Mouse (Mus musculus): ENCODE measurements around the gene Smim12. TPM values are rescaled to one million over a fixed set of nuclear protein-coding genes. Genes with fewer than 3 reads are reported as not detected.

Smim12 gene
- polyA plus RNA-seq, 1 experiment from 2014 or later, result 44.8 TPM

DNA sequence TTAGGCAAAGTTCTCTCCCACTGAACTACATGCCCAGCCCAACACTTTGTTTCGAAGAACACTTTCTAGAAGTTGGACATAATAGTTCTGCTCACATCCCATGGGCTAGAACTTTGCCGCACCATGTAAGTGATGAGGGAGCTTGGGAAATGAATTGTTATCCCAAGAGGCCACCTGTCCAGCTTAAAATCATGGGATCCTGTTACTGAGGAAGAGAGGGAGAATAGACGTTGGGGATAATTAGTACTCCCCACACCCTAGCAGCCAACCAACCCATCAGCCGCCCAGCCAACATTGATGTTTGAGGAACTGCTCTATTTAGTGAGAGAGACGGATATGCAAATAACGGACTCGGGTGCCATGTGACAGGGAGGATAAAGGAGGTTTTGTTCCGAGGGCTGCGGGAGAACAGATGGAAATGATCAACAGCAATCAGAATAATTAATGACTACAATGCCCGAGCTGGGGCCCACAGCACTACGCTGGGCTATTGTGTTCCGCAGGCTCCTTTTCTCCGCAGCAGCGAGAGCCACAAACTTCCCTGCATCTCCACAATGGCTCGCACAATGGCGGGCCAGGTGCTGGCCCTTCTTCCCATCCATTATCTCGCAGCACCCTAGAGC lies 16.4 kb upstream of the Smim12 start:
- H3K27me3 ChIP-seq (ENCODE audit: control insufficient read depth, insufficient read depth, low read depth, low read length), result no peaks in the 10 kb centered on the region
- no peak for ATAC-seq
- peaks cover 14% of the 10 kb centered on the region for H3K4me1 ChIP-seq (ENCODE audit: control insufficient read depth, insufficient read depth, low read length)
- no peak overlapping the region for H3K9ac ChIP-seq (ENCODE audit: low read depth, low read length)
- no peak overlapping the region for H3K4me3 ChIP-seq (ENCODE audit: low read depth, low read length)
- H3K36me3 ChIP-seq (ENCODE audit: control insufficient read depth, insufficient read depth, low read length), result no peaks in the 10 kb centered on the region
- H3K4me2 ChIP-seq (ENCODE audit: low read length), result no peak overlapping the region
- no peaks in the 10 kb centered on the region for H3K9me3 ChIP-seq (replicated peaks; ENCODE audit: control insufficient read depth, low read length, poor library complexity, severe bottlenecking)
- 12% methylated on average over 17 of the region's 17 CpGs for WGBS
- peak overlapping the region; percentile 15; the same call in 1 of the 2 replicates for H3K27ac ChIP-seq (ENCODE audit: low read length)

DNA sequence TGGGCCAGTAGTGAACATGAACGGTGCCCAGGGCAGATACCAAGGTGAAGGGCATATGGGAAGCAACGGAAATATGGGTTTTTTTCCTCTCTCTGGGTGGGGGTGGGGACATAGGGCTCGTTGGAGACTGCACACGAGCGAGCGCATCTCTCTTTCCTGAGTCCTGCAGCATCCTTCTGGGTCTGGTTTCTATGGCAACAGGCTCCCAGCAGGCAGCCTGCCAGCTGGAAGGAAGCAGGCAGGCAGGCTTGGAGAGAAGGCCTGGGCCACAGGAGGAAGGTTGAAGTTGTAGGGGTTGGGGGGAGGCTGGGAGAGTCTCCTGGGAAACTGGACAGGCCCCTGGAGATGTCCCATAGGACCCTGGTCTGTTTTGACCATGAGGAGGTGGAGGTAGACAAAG lies 11.6 kb upstream of the Smim12 start:
- WGBS, result 4% methylated on average over 6 of the region's 6 CpGs
- Histone ChIP-seq H3K4me1 (ENCODE audit: control insufficient read depth, insufficient read depth, low read length) (peaks cover 36% of the 10 kb centered on the region), H3K36me3 (ENCODE audit: control insufficient read depth, insufficient read depth, low read length) (no peaks in the 10 kb centered on the region), H3K27ac (ENCODE audit: low read length) (peak overlapping the region; percentile 91), H3K9me3 (replicated peaks; ENCODE audit: control insufficient read depth, low read length, poor library complexity, severe bottlenecking) (no peaks in the 10 kb centered on the region), H3K9ac (ENCODE audit: low read depth, low read length) (no peak overlapping the region; the same call in 1 of the 2 replicates), H3K27me3 (ENCODE audit: control insufficient read depth, insufficient read depth, low read depth, low read length) (no peaks in the 10 kb centered on the region), H3K4me2 (ENCODE audit: low read length) (peak overlapping the region; percentile 37), H3K4me3 (ENCODE audit: low read depth, low read length) (no peak overlapping the region)
- peak; percentile 83 for ATAC-seq

DNA sequence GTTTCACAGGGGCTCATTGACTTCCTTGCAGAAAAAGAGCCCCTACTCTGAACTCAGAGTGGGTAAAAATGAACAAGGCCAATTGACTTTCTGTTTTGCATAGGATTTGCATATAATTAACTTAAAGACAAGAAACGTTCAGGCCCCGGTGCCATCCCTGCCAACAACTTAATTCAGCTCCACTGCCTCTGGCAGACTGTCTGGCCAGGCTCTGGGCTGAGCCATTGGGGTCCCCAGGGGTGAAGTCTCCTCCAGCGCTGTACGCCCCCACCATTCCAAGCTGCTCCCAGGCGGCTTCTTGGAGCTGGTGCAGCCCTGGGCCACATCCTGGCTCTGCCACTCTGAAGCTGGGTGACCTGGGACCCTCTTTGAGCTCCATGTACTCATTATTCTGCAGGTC lies 11.0 kb upstream of the Smim12 start:
- Histone ChIP-seq H3K36me3 (ENCODE audit: control insufficient read depth, insufficient read depth, low read length) (no peaks in the 10 kb centered on the region), H3K4me2 (ENCODE audit: low read length) (peak overlapping the region; percentile 37), H3K9me3 (replicated peaks; ENCODE audit: control insufficient read depth, low read length, poor library complexity, severe bottlenecking) (no peaks in the 10 kb centered on the region), H3K4me3 (ENCODE audit: low read depth, low read length) (no peak overlapping the region), H3K4me1 (ENCODE audit: control insufficient read depth, insufficient read depth, low read length) (peaks cover 34% of the 10 kb centered on the region), H3K27ac (ENCODE audit: low read length) (peak overlapping the region; percentile 91), H3K27me3 (ENCODE audit: control insufficient read depth, insufficient read depth, low read depth, low read length) (no peaks in the 10 kb centered on the region), H3K9ac (ENCODE audit: low read depth, low read length) (peak overlapping the region; percentile 31; the same call in 1 of the 2 replicates)
- 8% methylated on average over 5 of the region's 5 CpGs for WGBS
- peak; percentile 62 for ATAC-seq

DNA sequence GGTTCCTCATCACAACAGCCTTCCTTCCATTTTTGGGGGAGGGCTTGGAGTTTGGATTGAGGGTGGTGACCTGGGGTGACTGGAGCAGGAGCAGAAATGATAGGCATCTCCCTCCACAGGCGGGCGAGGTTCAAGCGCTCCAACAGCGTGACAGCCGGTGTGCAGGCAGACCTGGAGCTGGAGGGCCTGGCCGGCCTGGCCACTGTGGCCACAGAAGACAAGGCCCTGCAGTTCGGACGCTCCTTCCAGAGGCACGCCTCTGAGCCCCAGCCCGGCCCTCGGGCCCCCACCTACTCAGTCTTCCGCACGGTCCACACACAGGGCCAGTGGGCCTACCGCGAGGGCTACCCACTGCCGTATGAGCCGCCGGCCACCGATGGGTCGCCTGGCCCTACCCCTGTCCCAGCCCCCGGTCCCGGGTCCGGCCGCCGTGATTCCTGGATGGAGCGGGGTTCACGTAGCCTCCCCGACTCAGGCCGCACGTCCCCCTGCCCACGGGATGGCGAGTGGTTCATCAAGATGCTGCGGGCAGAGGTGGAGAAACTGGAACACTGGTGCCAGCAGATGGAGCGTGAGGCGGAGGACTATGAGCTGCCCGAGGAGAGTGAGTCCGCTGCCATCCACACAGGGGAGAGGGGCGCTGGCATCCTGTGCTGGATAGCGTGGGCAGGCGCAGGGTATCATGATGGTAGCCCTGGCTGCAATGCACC lies 10.0 kb upstream of the Smim12 start:
- ATAC-seq, result no peak
- Histone ChIP-seq H3K4me1 (ENCODE audit: control insufficient read depth, insufficient read depth, low read length) (peaks cover 34% of the 10 kb centered on the region), H3K9me3 (replicated peaks; ENCODE audit: control insufficient read depth, low read length, poor library complexity, severe bottlenecking) (no peaks in the 10 kb centered on the region), H3K4me3 (ENCODE audit: low read depth, low read length) (no peak overlapping the region), H3K27ac (ENCODE audit: low read length) (peak overlapping the region; percentile 91), H3K4me2 (ENCODE audit: low read length) (no peak overlapping the region), H3K36me3 (ENCODE audit: control insufficient read depth, insufficient read depth, low read length) (no peaks in the 10 kb centered on the region), H3K9ac (ENCODE audit: low read depth, low read length) (0 out of 2 replicates have a peak overlapping the region, but pooled peaks have one; percentile 8), H3K27me3 (ENCODE audit: control insufficient read depth, insufficient read depth, low read depth, low read length) (no peaks in the 10 kb centered on the region)
- WGBS, result 92% methylated on average over 40 of the region's 40 CpGs

DNA sequence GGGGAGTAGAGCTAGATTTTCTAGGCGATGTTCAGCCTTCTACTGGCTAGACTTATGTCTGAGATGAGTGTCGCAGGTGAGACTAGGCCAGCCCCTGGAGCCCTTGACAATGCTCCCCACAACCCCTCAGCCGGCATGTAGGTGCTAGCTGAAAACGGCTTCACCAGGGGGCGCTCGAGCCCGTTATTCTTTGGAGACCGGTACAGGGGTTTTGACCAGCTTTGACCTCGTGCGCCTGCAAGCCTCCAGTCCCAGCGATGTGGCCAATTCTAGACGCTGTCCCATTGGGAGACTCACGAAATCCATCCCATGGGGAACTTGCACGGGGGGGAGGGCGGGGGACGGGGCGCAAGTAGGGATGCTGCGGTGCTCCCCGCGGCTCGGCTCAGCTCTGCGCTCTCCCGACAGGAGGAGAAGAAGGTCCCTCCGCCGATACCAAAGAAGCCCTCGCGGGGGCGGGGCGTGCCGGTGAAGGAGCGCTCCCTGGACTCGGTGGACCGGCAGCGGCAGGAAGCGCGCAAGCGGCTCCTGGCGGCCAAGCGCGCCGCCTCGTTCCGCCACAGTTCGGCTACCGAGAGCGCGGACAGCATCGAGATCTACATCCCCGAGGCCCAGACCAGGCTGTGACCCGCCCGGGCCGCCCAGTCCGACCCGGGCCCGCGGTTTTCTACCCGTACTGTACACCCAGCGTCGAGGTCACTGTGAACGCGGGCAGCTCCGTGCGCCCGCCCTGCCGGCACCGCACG lies 7.7 kb upstream of the Smim12 start:
- H3K36me3 ChIP-seq (ENCODE audit: control insufficient read depth, insufficient read depth, low read length), result no peaks in the 10 kb centered on the region
- peaks cover 34% of the 10 kb centered on the region for H3K4me1 ChIP-seq (ENCODE audit: control insufficient read depth, insufficient read depth, low read length)
- H3K9me3 ChIP-seq (replicated peaks; ENCODE audit: control insufficient read depth, low read length, poor library complexity, severe bottlenecking), result no peaks in the 10 kb centered on the region
- H3K9ac ChIP-seq (ENCODE audit: low read depth, low read length), result peak overlapping the region; percentile 76
- H3K27me3 ChIP-seq (ENCODE audit: control insufficient read depth, insufficient read depth, low read depth, low read length), result no peaks in the 10 kb centered on the region
- H3K27ac ChIP-seq (ENCODE audit: low read length), result peak overlapping the region; percentile 80
- H3K4me2 ChIP-seq (ENCODE audit: low read length), result peak overlapping the region; percentile 89
- under 1% methylated on average over 47 of the region's 67 CpGs for WGBS
- H3K4me3 ChIP-seq (ENCODE audit: low read depth, low read length), result peak overlapping the region; percentile 49
- ATAC-seq, result peak; percentile 37

DNA sequence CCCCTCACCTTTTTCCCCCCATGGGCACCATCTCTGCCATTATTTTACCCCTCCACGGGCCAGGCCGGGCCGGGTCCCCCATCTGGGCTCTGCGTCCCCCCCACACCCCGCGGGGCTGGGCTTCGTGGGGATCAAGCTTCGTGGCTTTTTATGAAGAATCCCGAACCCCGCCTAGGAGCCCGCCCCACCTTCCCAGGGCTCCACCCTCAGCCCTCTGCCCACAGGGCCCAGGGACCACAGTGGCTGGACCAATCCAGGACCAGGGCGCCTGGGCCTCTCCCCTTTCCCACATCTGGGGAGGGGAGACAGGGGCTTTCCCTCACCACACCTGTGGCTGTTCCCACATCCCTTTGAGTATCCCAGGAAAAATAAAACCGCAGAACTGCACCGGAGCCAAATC lies 7.0 kb upstream of the Smim12 start:
- H3K27me3 ChIP-seq (ENCODE audit: control insufficient read depth, insufficient read depth, low read depth, low read length), result no peaks in the 10 kb centered on the region
- peak overlapping the region; percentile 76 for H3K9ac ChIP-seq (ENCODE audit: low read depth, low read length)
- ATAC-seq, result no peak
- H3K36me3 ChIP-seq (ENCODE audit: control insufficient read depth, insufficient read depth, low read length), result no peaks in the 10 kb centered on the region
- H3K4me1 ChIP-seq (ENCODE audit: control insufficient read depth, insufficient read depth, low read length), result peaks cover 27% of the 10 kb centered on the region
- WGBS, result 4% methylated on average over 14 of the region's 14 CpGs
- H3K9me3 ChIP-seq (replicated peaks; ENCODE audit: control insufficient read depth, low read length, poor library complexity, severe bottlenecking), result no peaks in the 10 kb centered on the region
- peak overlapping the region; percentile 80 for H3K27ac ChIP-seq (ENCODE audit: low read length)
- H3K4me2 ChIP-seq (ENCODE audit: low read length), result peak overlapping the region; percentile 89
- H3K4me3 ChIP-seq (ENCODE audit: low read depth, low read length), result peak overlapping the region; percentile 49

DNA sequence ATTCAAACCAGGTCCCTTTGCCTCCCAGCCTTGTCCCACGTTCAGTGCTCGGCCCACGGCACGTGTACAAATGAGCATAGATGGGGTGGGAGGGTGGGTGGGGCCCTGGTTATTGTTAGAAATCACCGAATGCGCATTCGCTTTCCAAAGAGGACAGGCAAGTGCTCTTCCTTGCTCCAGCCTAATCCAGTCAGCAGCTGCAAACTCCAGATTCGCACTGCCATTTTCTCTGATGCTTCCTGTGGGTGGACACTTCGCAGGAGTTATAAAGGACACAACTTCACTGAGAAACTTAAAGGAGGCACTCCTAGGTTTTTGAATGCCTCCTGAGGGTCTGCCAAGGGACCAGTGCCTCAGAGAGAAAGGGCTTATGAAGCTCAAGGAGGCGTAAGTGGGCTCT lies 6.3 kb upstream of the Smim12 start:
- no peak for ATAC-seq
- H3K4me1 ChIP-seq (ENCODE audit: control insufficient read depth, insufficient read depth, low read length), result peaks cover 21% of the 10 kb centered on the region
- no peak overlapping the region; the same call in 1 of the 2 replicates for H3K4me2 ChIP-seq (ENCODE audit: low read length)
- no peaks in the 10 kb centered on the region for H3K9me3 ChIP-seq (replicated peaks; ENCODE audit: control insufficient read depth, low read length, poor library complexity, severe bottlenecking)
- no peaks in the 10 kb centered on the region for H3K27me3 ChIP-seq (ENCODE audit: control insufficient read depth, insufficient read depth, low read depth, low read length)
- H3K36me3 ChIP-seq (ENCODE audit: control insufficient read depth, insufficient read depth, low read length), result no peaks in the 10 kb centered on the region
- no peak overlapping the region; the same call in 1 of the 2 replicates for H3K9ac ChIP-seq (ENCODE audit: low read depth, low read length)
- H3K27ac ChIP-seq (ENCODE audit: low read length), result no peak overlapping the region
- no peak overlapping the region for H3K4me3 ChIP-seq (ENCODE audit: low read depth, low read length)
- 54% methylated on average over 10 of the region's 10 CpGs for WGBS

DNA sequence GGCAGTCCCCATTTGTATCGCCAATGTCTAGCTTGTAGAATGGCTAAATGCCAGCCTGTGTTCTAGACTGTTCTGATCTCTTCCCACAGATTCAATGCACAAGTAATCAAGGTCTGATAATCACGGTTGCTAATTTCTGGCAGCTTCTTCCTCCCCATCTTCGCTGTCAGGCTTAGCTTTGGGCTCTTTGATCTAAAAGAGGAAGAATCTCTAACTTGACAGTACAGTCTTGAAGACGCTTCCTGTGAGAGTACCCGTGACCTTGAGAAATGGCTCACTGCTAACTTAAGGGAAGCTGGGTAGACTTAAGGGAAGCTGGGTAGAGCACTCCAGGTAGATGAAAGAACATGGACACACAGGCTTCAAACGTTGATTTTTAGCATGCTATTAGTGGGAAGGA lies 888 bp upstream of the Smim12 start:
- no peak overlapping the region for H3K27ac ChIP-seq (ENCODE audit: low read length)
- 0 out of 2 replicates have a peak, but pooled peaks cover 4% of the 10 kb centered on the region for H3K36me3 ChIP-seq (ENCODE audit: control insufficient read depth, insufficient read depth, low read length)
- H3K4me1 ChIP-seq (ENCODE audit: control insufficient read depth, insufficient read depth, low read length), result peaks cover 7% of the 10 kb centered on the region
- no peaks in the 10 kb centered on the region for H3K9me3 ChIP-seq (replicated peaks; ENCODE audit: control insufficient read depth, low read length, poor library complexity, severe bottlenecking)
- no peak overlapping the region for H3K9ac ChIP-seq (ENCODE audit: low read depth, low read length)
- ATAC-seq, result no peak
- no peaks in the 10 kb centered on the region for H3K27me3 ChIP-seq (ENCODE audit: control insufficient read depth, insufficient read depth, low read depth, low read length)
- WGBS, result 64% methylated on average over 6 of the region's 6 CpGs
- no peak overlapping the region for H3K4me3 ChIP-seq (ENCODE audit: low read depth, low read length)
- no peak overlapping the region for H3K4me2 ChIP-seq (ENCODE audit: low read length)
